Mouse (Mus musculus) spleen, postnatal 10 days (tissue): Measurements from ENCODE around the gene Gm20388.

Experiments
- DNase-seq, 2 experiments: peaks; one replicate each; pipeline ENCODE4 v3.0.0; 2021 to 2022; ENCODE audit warnings: low spot score in 2 of 2

The Gm20388 gene

GRCm38 (mm10) chr8:123847546-123847945 lies 3936.9 kb downstream of the Gm20388 start:
- DNase-seq, result no peak

- DNase-seq, result no peak
Measured at GRCm38 (mm10) chr8:123849352-123849751, 3938.7 kb downstream of the Gm20388 start.

- DNase-seq, result no peak
Measured at GRCm38 (mm10) chr8:123851590-123851989, 3940.9 kb downstream of the Gm20388 start.

GRCm38 (mm10) chr8:123854252-123854651 lies 3943.6 kb downstream of the Gm20388 start:
- DNase-seq, result no peak

GRCm38 (mm10) chr8:123854733-123855475 lies 3944.3 kb downstream of the Gm20388 start:
- DNase-seq, result no peak

DNA sequence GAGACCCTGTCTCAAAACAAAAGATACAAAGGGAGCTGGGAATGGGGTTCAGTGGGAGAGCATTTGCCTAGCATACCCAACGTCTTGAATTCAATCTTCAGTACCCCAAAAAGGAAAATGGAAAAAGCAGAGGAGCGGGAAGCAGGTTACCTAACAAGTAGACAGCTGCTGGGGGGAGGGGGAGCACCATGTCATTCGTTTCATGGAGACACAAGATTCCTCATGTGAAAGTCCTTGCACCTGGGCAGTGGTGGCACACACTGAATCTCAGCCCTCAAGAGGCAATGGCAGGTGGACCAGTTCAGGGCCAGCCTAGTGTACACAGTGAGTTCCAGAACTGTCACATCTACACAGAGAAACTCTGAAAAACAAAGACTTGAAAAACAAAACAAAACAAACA lies 3946.7 kb downstream of the Gm20388 start:
- no peak for DNase-seq

GRCm38 (mm10) chr8:123858574-123858940 lies 3947.9 kb downstream of the Gm20388 start:
- peak; percentile 47 to 59 for DNase-seq

DNA sequence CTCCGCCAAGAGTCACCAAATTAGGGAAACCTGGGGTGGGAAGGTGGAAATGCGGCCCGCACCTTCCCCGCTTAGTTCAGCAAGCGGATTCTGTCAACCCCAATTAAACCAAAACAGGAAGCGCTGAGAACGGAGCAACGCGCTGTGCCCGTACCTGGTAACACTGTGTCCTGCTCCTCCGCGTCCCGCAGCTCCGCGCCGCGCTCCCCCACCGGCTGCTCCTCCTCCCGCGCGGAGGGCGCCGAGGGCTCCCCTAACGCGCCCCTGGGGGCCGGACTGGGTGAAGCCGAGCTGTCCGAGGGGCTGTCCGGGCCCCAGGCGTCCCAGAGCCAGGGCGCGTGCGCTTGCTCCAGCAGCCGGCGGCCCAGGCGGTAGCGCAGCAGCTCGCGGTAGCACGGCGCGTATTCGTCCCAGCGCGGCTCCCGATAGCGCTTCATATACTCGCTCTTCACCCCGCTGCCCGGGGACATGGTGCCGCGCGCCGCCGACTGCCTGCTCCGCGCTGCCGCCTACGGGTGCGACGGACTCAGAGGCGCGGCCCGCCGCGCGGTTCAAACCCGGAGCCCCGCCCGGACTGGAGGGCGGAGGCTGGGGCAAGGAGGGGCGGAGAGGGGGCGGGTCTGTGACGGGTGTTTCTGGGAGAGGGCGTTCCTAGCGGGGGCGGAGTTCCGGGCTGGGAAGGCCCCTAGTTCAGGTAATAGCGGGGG lies 3948.5 kb downstream of the Gm20388 start:
- peak; percentile 89 to 96 for DNase-seq

GRCm38 (mm10) chr8:123859648-123860259 lies 3949.1 kb downstream of the Gm20388 start, which contains the start of gene Ccsap:
TSS of gene Ccsap (minus strand) at chr8:123860209.
- DNase-seq, result peak; percentile 57 to 73

DNA sequence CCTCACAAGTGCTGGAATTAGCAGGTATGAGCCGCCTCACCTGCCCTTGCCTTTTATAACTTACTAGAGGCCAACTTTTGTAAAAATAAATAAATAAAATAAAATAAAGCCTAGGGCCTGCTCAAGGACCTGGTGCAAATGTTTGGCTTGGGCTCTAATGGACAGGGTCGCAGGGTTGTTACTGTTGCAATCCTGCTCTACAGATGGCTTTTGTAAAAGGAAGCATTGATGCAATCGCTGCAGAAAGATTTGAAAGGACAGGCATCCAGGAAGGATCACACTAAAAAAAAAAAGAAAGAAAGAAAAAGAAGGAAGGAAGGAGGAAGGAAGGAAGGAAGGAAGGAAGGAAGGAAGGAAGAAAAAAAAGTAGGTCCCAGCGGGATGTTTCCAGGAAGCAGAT lies 3949.7 kb downstream of the Gm20388 start:
- no peak for DNase-seq

DNA sequence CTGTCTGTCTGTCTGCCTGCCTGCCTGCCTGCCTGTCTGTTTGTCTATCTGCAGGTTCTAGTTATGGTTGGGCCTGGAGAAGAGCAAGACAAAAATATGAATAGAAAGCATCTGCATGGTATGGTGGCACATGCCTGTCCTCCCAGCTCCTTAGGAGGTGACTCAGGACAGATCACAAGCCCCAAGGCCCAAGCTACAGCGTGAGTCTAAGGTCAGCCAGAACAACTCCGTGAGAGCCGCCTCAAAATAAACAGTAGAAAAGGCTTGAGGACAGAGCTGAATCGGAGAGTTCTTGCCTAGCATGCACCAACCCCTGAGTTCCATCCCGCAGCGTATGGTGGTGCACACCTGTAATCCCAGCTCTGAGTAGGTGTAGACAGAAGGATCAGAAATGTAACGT lies 3955.1 kb downstream of the Gm20388 start:
- DNase-seq, result no peak

DNA sequence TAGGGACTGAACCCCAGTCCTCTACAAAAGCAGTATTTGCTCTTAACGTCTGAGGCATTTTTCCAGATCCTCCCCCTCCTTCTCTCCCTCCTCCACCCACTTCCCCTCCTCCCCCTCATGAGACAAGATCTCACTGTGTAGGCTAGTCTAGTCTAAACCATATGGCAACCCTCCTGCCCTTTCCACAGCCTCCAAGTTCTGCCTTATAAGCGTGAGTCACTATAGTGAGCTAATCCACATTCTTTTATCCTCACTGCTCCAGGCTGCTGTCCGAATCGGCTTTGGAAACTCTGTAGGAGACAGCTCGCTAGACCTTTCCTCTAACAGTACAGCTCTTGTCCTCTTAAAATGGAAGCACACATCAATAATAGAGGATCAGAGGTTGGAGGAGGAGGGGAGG lies 3956.3 kb downstream of the Gm20388 start:
- DNase-seq, result no peak

- no peak for DNase-seq
Measured at GRCm38 (mm10) chr8:123872048-123872447, 3961.4 kb downstream of the Gm20388 start.

- DNase-seq, result no peak
Measured at GRCm38 (mm10) chr8:123873364-123873763, 3962.7 kb downstream of the Gm20388 start.

DNA sequence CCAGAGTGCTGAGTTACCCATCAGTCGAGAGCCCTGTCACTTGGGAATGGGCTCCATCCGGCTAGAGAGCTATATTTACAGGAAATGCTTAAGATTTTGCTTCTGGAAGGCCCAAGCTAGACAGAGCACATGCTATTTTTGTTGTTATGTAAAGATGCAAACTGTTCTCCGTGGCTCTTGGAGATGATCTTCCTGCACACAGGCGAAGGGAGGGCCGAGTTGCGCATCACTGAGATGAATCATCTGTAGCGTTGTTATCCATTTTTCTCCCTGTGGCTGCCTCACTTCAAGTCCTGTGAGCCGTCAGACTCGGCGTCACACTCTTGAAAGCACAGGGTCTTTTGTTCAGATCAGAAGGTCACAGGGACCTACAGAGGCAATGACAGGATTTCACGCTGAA lies 3963.7 kb downstream of the Gm20388 start:
- no peak for DNase-seq

GRCm38 (mm10) chr8:123877865-123878264 lies 3967.2 kb downstream of the Gm20388 start:
- DNase-seq, result no peak

GRCm38 (mm10) chr8:123880271-123880670 lies 3969.6 kb downstream of the Gm20388 start:
- no peak for DNase-seq

DNA sequence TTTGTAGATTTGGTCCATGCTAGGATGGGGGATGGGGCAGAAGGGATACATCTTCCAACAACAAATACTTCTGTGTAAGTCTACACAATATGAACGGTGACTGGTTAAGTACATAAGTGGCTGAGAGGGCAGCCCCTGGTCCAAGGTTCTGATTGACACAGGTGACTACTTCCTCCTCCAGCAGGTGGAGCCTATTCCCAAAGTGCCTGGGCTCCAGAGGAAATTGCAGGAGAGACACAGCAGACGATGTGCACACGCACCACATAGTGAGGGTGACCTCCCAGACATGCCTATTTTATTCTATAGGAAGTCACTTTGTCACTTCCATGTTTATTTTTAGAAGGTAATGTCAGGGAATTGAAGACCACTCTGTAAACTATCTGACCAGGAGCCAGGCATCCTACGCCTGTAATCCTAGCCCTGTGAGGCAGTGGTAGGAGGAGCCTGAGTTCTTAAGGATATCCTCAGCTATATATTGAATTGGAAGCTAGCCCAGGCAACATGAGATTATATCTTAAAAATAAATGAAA lies 3970.2 kb downstream of the Gm20388 start:
- DNase-seq, result no peak

- no peak for DNase-seq
Measured at GRCm38 (mm10) chr8:123882412-123882811, 3971.8 kb downstream of the Gm20388 start.

DNA sequence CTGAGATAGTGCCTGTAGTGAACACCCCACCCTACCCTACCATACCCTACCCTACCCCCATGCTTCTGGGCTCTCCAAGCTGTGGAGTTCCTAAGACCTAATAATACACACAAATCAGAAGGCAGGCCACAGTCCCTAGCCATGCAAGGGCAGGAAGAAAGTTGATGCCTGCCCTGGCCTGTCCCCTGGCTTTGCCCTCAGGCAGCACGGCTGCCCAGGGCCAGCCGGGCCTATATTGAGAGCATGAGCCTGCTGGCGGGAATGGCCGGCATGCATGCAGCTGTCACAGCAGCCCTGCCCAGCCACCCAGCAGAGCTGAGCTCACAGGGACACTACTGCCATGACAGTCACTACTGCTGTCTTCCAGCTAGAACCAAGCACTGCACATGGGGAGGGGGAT lies 3972.5 kb downstream of the Gm20388 start:
- DNase-seq, result no peak

DNA sequence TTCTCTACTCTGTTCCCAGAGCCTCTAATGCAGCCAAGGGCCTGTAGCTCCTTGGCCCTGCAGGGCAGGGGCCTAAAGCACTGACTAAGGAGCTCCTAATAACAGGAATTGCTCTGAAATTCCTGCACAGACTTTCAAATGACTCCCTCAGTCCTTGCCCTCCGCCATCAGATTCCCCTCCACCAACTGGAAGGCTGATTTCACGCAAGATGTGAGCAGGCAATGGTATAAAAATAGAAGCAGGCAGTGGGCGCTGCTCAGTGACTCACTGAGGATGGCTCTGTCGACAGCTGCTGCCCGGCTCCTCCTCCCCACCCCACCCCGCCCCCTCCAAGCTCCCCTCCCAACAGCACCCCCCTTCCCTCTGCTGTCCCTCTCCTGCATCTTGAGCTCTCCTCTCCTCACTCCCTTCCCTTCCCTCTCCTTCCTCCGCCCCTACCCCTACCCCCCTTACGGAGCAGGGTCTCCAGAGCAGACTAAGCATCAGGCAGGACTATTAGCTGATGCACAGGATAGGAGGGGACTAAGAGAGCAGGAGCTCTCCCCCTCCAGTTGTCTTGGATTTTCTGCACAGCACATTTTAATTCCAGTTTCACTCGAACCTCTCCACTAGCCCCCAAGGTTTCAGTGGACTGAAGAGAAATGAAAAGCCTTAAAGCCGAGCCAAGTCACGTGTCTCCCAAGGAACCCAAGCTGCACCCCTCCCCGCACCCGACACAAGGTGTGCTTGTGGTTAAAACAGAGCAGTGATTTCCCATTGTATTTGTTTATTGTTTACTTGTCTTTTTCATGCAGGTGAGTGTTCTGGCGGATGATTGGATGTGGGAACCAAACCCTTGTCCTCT lies 3974.3 kb downstream of the Gm20388 start:
- DNase-seq, result no peak

DNA sequence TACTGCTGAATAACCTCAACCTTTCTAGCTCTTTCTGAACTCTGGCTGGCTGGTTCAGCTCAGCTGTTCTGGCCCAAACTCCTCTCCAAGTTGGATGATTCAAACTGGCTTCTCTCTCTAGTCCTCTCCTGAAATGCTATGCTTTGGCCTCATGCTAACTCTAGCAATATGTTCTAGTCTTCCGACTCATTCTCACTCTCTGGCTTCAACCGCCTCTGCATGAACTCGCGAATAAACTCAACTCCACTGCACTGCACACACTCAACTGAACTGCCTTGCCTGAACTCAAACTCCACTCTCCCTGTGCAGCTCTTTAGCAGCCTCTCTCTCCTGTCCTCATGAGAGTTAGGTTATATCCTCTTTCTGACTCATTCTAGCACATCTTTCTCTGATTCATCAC lies 3976.5 kb downstream of the Gm20388 start:
- DNase-seq, result no peak
